Mouse (Mus musculus): ENCODE results near the gene Dkk3.

The Dkk3 gene

DNA sequence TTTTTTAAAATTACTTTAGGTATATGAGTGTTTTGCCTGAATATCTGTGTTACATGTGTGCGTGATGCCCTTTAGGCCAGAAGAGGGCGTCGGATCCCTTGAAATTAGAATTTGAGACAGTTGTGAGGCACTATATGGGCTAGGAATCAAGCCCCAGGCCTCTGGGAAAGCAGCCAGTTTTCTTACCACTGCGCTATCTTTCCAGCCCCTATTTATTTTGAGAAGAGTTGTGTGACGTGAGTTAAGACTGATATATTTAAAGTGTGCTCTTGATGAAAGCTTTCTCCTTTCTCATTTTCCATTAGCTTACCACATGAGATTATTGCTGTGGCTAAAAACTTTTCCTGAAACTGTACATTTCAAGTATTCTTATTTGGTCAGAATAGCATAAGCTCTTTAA is 84.0 kb downstream of the Dkk3 start:
- no peak for DNase-seq (ENCODE audit: low read depth, low spot score)

All from brain, adult 2 months (tissue).